9 mouse cellular contexts compared by ENCODE assay signal in the genomic region with DNA sequence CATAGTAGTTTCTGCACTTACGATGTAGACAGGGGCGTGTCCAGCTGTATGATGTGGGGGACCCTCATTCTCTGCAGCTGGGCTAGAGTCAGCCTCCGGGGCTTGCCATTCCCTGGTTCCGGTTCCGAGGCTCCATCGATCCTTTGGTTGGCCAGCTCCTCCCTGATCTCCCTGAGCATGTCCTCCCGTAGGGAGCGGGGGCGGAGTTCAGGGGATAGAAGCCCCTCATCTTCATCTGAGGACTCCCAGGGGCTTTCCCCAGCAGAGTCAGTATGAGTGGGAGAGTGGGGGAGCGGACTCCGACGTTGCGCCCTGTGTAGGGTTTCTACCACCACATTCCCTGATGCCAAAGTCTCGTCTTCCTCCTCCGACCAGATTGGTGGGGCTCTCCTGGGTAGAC. TPM values are rescaled to one million over a fixed set of nuclear protein-coding genes. Genes with fewer than 3 reads are reported as not detected.
DNase-seq lines count a peak whose midpoint lies in the region; ATAC-seq and TF ChIP-seq lines count a peak whose summit lies in the region.
"Had no signal": no experiment of that assay in that cellular context is flagged by ENCODE, and none has a peak within 500 bp of the region (broad histone marks: within the 10 kb centered on the region; RNA-seq: fewer than 3 reads in every experiment).

No protein-coding gene starts in this region.

- peaks cover 32% of the 10 kb centered on the region for H3K27me3 ChIP-seq in heart, embryonic 15.5 days
- peaks cover 27% of the 10 kb centered on the region for H3K27me3 ChIP-seq in forebrain, embryonic 11.5 days (ENCODE audit: control insufficient read depth, insufficient read depth, low read length)
- no peaks in the 10 kb centered on the region for H3K27me3 ChIP-seq in intestine, postnatal 0 days (replicated peaks; ENCODE audit: control insufficient read depth, insufficient read depth, low read length)
- H3K27me3 ChIP-seq in midbrain, postnatal 0 days (ENCODE audit: insufficient read depth, low read length): peaks cover 7% of the 10 kb centered on the region; the same call in 1 of the 2 replicates

- H3K4me3 ChIP-seq in heart, embryonic 15.5 days: no peak overlapping the region; the same call in 1 of the 2 replicates
- no peak overlapping the region for H3K4me3 ChIP-seq in forebrain, embryonic 11.5 days (ENCODE audit: low read depth, low read length)
- no peak overlapping the region for H3K4me3 ChIP-seq in intestine, postnatal 0 days (ENCODE audit: low read depth, low read length)
- H3K4me3 ChIP-seq in midbrain, postnatal 0 days (ENCODE audit: low read depth, low read length): peak overlapping the region; percentile 8; the same call in 1 of the 2 replicates
- H3K4me3 ChIP-seq in gastrocnemius, adult 2 months: no peak overlapping the region

- peaks cover 28% of the 10 kb centered on the region for H3K4me1 ChIP-seq in heart, embryonic 15.5 days (replicated peaks)
- peaks cover 6% of the 10 kb centered on the region; the same call in 1 of the 2 replicates for H3K4me1 ChIP-seq in forebrain, embryonic 11.5 days (replicated peaks; ENCODE audit: control insufficient read depth, insufficient read depth, low read length)
- no peaks in the 10 kb centered on the region; the same call in 1 of the 2 replicates for H3K4me1 ChIP-seq in intestine, postnatal 0 days (replicated peaks; ENCODE audit: control insufficient read depth, insufficient read depth, low read length)
- peaks cover 9% of the 10 kb centered on the region; the same call in 1 of the 2 replicates for H3K4me1 ChIP-seq in midbrain, postnatal 0 days (ENCODE audit: insufficient read depth, low read length)

- no peak for ATAC-seq in heart, embryonic 15.5 days (replicated peaks; ENCODE audit: insufficient number of reproducible peaks, insufficient read depth, low FRiP score, low read depth)
- ATAC-seq in forebrain, embryonic 11.5 days (replicated peaks; ENCODE audit: low FRiP score): no peak
- ATAC-seq in intestine, postnatal 0 days: peak; percentile 6; the same call in 1 of the 2 replicates
- no peak for ATAC-seq in midbrain, postnatal 0 days (ENCODE audit: low FRiP score)

- DNase-seq in heart, adult 9 months (ENCODE audit: low spot score in 2 of 2): no peak
- DNase-seq in forebrain, embryonic 11.5 days (ENCODE audit: low spot score): no peak
- no peak for DNase-seq in midbrain, postnatal 0 days (ENCODE audit: low spot score)
- no peak for DNase-seq in cerebellum, postnatal 14 days
- DNase-seq in gastrocnemius, adult 2 months: no peak
- DNase-seq in right cerebral cortex, postnatal 10 days (ENCODE audit: low spot score in 2 of 2): no peak
- DNase-seq: cerebellum, adult 11 months had no signal

- H3K36me3 ChIP-seq in heart, embryonic 15.5 days: peaks cover 42% of the 10 kb centered on the region
- no peaks in the 10 kb centered on the region for H3K36me3 ChIP-seq in forebrain, embryonic 11.5 days (ENCODE audit: control insufficient read depth, insufficient read depth, low read length)
- H3K36me3 ChIP-seq in intestine, postnatal 0 days (ENCODE audit: control insufficient read depth, insufficient read depth): peaks cover 44% of the 10 kb centered on the region
- no peaks in the 10 kb centered on the region for H3K36me3 ChIP-seq in midbrain, postnatal 0 days (ENCODE audit: insufficient read depth, low read length)

- H3K9me3 ChIP-seq in heart, embryonic 15.5 days (replicated peaks): no peaks in the 10 kb centered on the region
- H3K9me3 ChIP-seq in forebrain, embryonic 11.5 days (ENCODE audit: control insufficient read depth, low read length): no peaks in the 10 kb centered on the region
- no peaks in the 10 kb centered on the region for H3K9me3 ChIP-seq in intestine, postnatal 0 days (ENCODE audit: control insufficient read depth)
- no peaks in the 10 kb centered on the region for H3K9me3 ChIP-seq in midbrain, postnatal 0 days (ENCODE audit: low read length)

- no peak overlapping the region for H3K27ac ChIP-seq in heart, embryonic 15.5 days
- no peak overlapping the region for H3K27ac ChIP-seq in forebrain, embryonic 11.5 days (ENCODE audit: low read depth, low read length)
- peak overlapping the region; percentile 57 for H3K27ac ChIP-seq in intestine, postnatal 0 days (ENCODE audit: low read depth, low read length)
- no peak overlapping the region for H3K27ac ChIP-seq in midbrain, postnatal 0 days (ENCODE audit: low read depth, low read length)
- no peak overlapping the region for H3K27ac ChIP-seq in gastrocnemius, adult 2 months

- H3K4me2 ChIP-seq in heart, embryonic 15.5 days: 0 out of 2 replicates have a peak overlapping the region, but pooled peaks have one; percentile 23
- H3K4me2 ChIP-seq in forebrain, embryonic 11.5 days (ENCODE audit: low read depth, low read length, severe bottlenecking): peak overlapping the region; percentile 1; the same call in 1 of the 2 replicates
- H3K4me2 ChIP-seq in intestine, postnatal 0 days (replicated peaks; ENCODE audit: low read depth): no peak overlapping the region
- peak overlapping the region; percentile 39 for H3K4me2 ChIP-seq in midbrain, postnatal 0 days (ENCODE audit: low read depth, low read length, poor library complexity, severe bottlenecking)

- WGBS in heart, embryonic 15.5 days: 25% methylated on average over 15 of the region's 15 CpGs
- 13% methylated on average over 15 of the region's 15 CpGs for WGBS in forebrain, embryonic 11.5 days
- 39% methylated on average over 15 of the region's 15 CpGs for WGBS in intestine, postnatal 0 days
- WGBS in midbrain, postnatal 0 days: 19% methylated on average over 15 of the region's 15 CpGs

- intact Hi-C loops in gastrocnemius, adult 2 months (cut with DNase I): loop anchor here (2.0 kb wide), 1 partner anchor 32 kb away; no protein-coding TSS in a partner anchor

- TF ChIP-seq CTCF in intestine, postnatal 0 days (IDR thresholded peaks at IDR 0.05; ENCODE audit: low read depth): no peak
- no peak for TF ChIP-seq CTCF in midbrain, postnatal 0 days (IDR thresholded peaks at IDR 0.05)
- no peak for TF ChIP-seq CTCF in gastrocnemius, adult 2 months (IDR thresholded peaks at IDR 0.05)

- no peak overlapping the region for H3K9ac ChIP-seq in heart, embryonic 15.5 days
- no peak overlapping the region for H3K9ac ChIP-seq in forebrain, embryonic 11.5 days (ENCODE audit: low read length)
- no peak overlapping the region for H3K9ac ChIP-seq in intestine, postnatal 0 days (ENCODE audit: low read depth, low read length)
- no peak overlapping the region for H3K9ac ChIP-seq in midbrain, postnatal 0 days (replicated peaks; ENCODE audit: low read length, poor library complexity, severe bottlenecking)

RNA-seq across cellular contexts. Expression of gene Tnfrsf1a, which starts 13.9 kb away (rescaled TPM):
- polyA plus RNA-seq in heart, embryonic 15.5 days (2015; fragmentation: Nextera tagmentation; extraction: Ambion mirVana): 42.8 and 56.4 TPM in 2 replicates
- polyA plus RNA-seq in forebrain, embryonic 11.5 days (2014; fragmentation: Nextera tagmentation; extraction: Ambion mirVana): 24.0 and 25.9 TPM in 2 replicates
- 108 and 109 TPM in 2 replicates for polyA plus RNA-seq in intestine, postnatal 0 days (2015; fragmentation: Nextera tagmentation; extraction: Ambion mirVana)
- total RNA-seq in midbrain, postnatal 0 days (2014; rRNA removed): 9.2 and 15.9 TPM in 2 replicates
- 10.4 and 12.9 TPM in 2 replicates for polyA plus RNA-seq in midbrain, postnatal 0 days (2015; fragmentation: Nextera tagmentation; extraction: Ambion mirVana)
- 10 to 100 TPM; 25.8 to 26.2 TPM for total RNA-seq in gastrocnemius, adult 2 months (2021)

RNA-seq across cellular contexts. Expression of gene Plekhg6, which starts 17.6 kb away (rescaled TPM):
- 0.05 and 0.37 TPM in 2 replicates for polyA plus RNA-seq in heart, embryonic 15.5 days (2015; fragmentation: Nextera tagmentation; extraction: Ambion mirVana)
- polyA plus RNA-seq in forebrain, embryonic 11.5 days (2014; fragmentation: Nextera tagmentation; extraction: Ambion mirVana): 0.12 and 0.19 TPM in 2 replicates
- polyA plus RNA-seq in intestine, postnatal 0 days (2015; fragmentation: Nextera tagmentation; extraction: Ambion mirVana): 31.4 and 37.0 TPM in 2 replicates
- total RNA-seq in midbrain, postnatal 0 days (2014; rRNA removed): 0.22 and 0.24 TPM in 2 replicates
- polyA plus RNA-seq in midbrain, postnatal 0 days (2015; fragmentation: Nextera tagmentation; extraction: Ambion mirVana): 0.35 and 0.54 TPM in 2 replicates
- total RNA-seq in gastrocnemius, adult 2 months (2021): not detected

RNA-seq across cellular contexts. Expression of gene Scnn1a, which starts 42.6 kb away (rescaled TPM):
- 0.81 and 2.8 TPM in 2 replicates for polyA plus RNA-seq in heart, embryonic 15.5 days (2015; fragmentation: Nextera tagmentation; extraction: Ambion mirVana)
- polyA plus RNA-seq in forebrain, embryonic 11.5 days (2014; fragmentation: Nextera tagmentation; extraction: Ambion mirVana): 0.21 and 0.28 TPM in 2 replicates
- 16.9 and 19.0 TPM in 2 replicates for polyA plus RNA-seq in intestine, postnatal 0 days (2015; fragmentation: Nextera tagmentation; extraction: Ambion mirVana)
- total RNA-seq in midbrain, postnatal 0 days (2014; rRNA removed): 1.5 and 1.8 TPM in 2 replicates
- 1.8 TPM in 2 replicates for polyA plus RNA-seq in midbrain, postnatal 0 days (2015; fragmentation: Nextera tagmentation; extraction: Ambion mirVana)
- total RNA-seq in gastrocnemius, adult 2 months (2021): under 1 TPM; 0.10 to 0.14 TPM

RNA-seq across cellular contexts. Expression of gene Ltbr, which starts 49.3 kb away (rescaled TPM):
- polyA plus RNA-seq in heart, embryonic 15.5 days (2015; fragmentation: Nextera tagmentation; extraction: Ambion mirVana): 37.8 and 48.4 TPM in 2 replicates
- polyA plus RNA-seq in forebrain, embryonic 11.5 days (2014; fragmentation: Nextera tagmentation; extraction: Ambion mirVana): 15.6 and 16.6 TPM in 2 replicates
- 104 and 110 TPM in 2 replicates for polyA plus RNA-seq in intestine, postnatal 0 days (2015; fragmentation: Nextera tagmentation; extraction: Ambion mirVana)
- 24.4 TPM in 2 replicates for total RNA-seq in midbrain, postnatal 0 days (2014; rRNA removed)
- 14.5 and 15.7 TPM in 2 replicates for polyA plus RNA-seq in midbrain, postnatal 0 days (2015; fragmentation: Nextera tagmentation; extraction: Ambion mirVana)
- 10 to 100 TPM; 20.3 to 21.2 TPM for total RNA-seq in gastrocnemius, adult 2 months (2021)

Comparison
In these comparisons a context has a peak if more than half of its experiments do, and no peak if none do; other contexts are left out.
1. RNA of gene Plekhg6, which starts 17.6 kb away (polyA plus RNA-seq): 31.4 to 37.0 TPM in intestine, postnatal 0 days; 0.35 to 0.54 TPM in midbrain, postnatal 0 days, 0.12 to 0.19 TPM in forebrain, embryonic 11.5 days and 0.05 to 0.37 TPM in heart, embryonic 15.5 days; every median in the first group is over 10 times any median in the second.